Mouse (Mus musculus) myocyte (in vitro differentiated cells): ENCODE measurements at regions not wholly inside any gene's neighbourhood (a gene's known extent, or its start where the extent isn't known, plus 50 kb on each side); places are given as distances from the start of the nearest gene placed in this dataset.

Source experiments
- MYOG ChIP-seq, 3 experiments: IDR thresholded peaks; one replicate each; pipeline ENCODE4 v1.6.1; 2011; ENCODE audit warnings: control low read depth in 2 of 3, low read depth in 2 of 3, mild to moderate bottlenecking in 2 of 3; ENCODE audit not compliant: insufficient read length in 2 of 3, control insufficient read depth in 1 of 3, insufficient read depth in 1 of 3
- POLR2A ChIP-seq: IDR thresholded peaks from one replicate; pipeline ENCODE4 v1.6.1; 2011; ENCODE audit warnings: low read depth, mild to moderate bottlenecking, control low read depth, moderate library complexity; ENCODE audit not compliant: insufficient read length
- TCF12 ChIP-seq: IDR thresholded peaks from one replicate; pipeline ENCODE4 v1.6.1; 2011; ENCODE audit warnings: mild to moderate bottlenecking, control low read depth; ENCODE audit not compliant: poor library complexity, insufficient read depth, severe bottlenecking

GRCm38 (mm10) chr2:117064126-117064525 is 57.0 kb upstream of the Spred1 start:
- TF ChIP-seq POLR2A (no peak), MYOG (IDR thresholded peaks at IDR 0.05; ENCODE audit: control insufficient read depth in 1 of 3, insufficient read depth in 1 of 3, insufficient read length in 2 of 3, low read depth in 2 of 3) (no peak), TCF12 (no peak)
